Mouse (Mus musculus) ES-E14 (cell line): ENCODE results near the gene Ccdc149.

Source experiments
- CHD2 ChIP-seq: IDR thresholded peaks from 2 replicates; pipeline ENCODE4 v1.6.1; 2014; ENCODE audit warnings: mild to moderate bottlenecking, low read depth, low read length, inconsistent platforms
- HCFC1 ChIP-seq: IDR thresholded peaks from 2 replicates; pipeline ENCODE4 v1.6.1; 2012; ENCODE audit warnings: low read length, inconsistent platforms, borderline replicate concordance; ENCODE audit not compliant: insufficient read depth
- ZC3H11A ChIP-seq: IDR thresholded peaks from 2 replicates; pipeline ENCODE4 v1.6.1; 2012; ENCODE audit warnings: low read depth, mild to moderate bottlenecking, inconsistent platforms, low read length, borderline replicate concordance
- ZNF384 ChIP-seq: IDR thresholded peaks from 2 replicates; pipeline ENCODE4 v1.6.1; 2012; ENCODE audit warnings: low read depth, low read length, inconsistent platforms

DNA sequence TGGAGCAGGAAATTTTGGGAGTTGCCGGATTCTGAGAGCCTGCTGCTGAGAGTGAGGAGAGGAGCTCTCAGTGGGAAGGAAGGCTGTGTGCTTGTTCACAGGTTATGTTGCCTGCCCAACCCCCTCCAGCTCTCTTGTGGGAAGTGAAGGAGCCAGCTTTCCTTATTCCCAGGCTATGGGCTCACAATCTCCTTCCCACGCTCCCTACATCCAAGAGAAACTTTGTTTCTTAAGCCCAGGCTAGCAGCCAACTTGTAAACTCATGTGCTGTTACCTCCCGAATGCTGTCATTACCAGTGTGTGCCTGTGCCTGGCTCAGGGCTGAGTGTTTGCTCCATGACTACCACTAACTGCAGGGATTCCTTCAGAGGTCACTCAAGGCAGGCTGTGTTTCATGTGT lies 39.8 kb upstream of the Ccdc149 start:
- TF ChIP-seq ZNF384 (no peak), HCFC1 (no peak), ZC3H11A (no peak), CHD2 (no peak)
